Mouse (Mus musculus): ENCODE measurements around the gene Sucnr1.
"Not testable (repeated sequence)": the region's sequence is repeated elsewhere in the genome, so short reads cannot be mapped to it uniquely, and the experiment has no call there.

Gene Sucnr1

GRCm38 (mm10) chr3:60081648-60082047 lies at the start of gene Sucnr1:
Gene Sucnr1 (plus strand): TSS chr3:60081869.
- DNase-seq = peak; percentile 50

- no peak for DNase-seq
Measured at GRCm38 (mm10) chr3:60046221-60046913, 35.3 kb upstream of the Sucnr1 start.

- DNase-seq = no peak
Measured at GRCm38 (mm10) chr3:60053231-60053927, 28.3 kb upstream of the Sucnr1 start.

GRCm38 (mm10) chr3:60053931-60054330 lies 27.7 kb upstream of the Sucnr1 start:
- DNase-seq = no peak

- no peak for DNase-seq
Measured at GRCm38 (mm10) chr3:60056451-60056850, 25.2 kb upstream of the Sucnr1 start.

- DNase-seq = no peak
Measured at GRCm38 (mm10) chr3:60057070-60057808, 24.4 kb upstream of the Sucnr1 start.

- DNase-seq = no peak
Measured at GRCm38 (mm10) chr3:60057809-60058082, 23.9 kb upstream of the Sucnr1 start.

- DNase-seq = no peak
Measured at GRCm38 (mm10) chr3:60078883-60079415, 2.7 kb upstream of the Sucnr1 start.

GRCm38 (mm10) chr3:60080572-60080971 lies 1.1 kb upstream of the Sucnr1 start:
- DNase-seq = no peak

- DNase-seq = no peak
Measured at GRCm38 (mm10) chr3:60082746-60083145, 1.1 kb downstream of the Sucnr1 start.

- no peak for DNase-seq
Measured at GRCm38 (mm10) chr3:60085729-60086128, 4.1 kb downstream of the Sucnr1 start.

GRCm38 (mm10) chr3:60091321-60091720 lies 9.7 kb downstream of the Sucnr1 start:
- DNase-seq = peak; percentile 31

- no peak for DNase-seq
Measured at GRCm38 (mm10) chr3:60094386-60095156, 12.9 kb downstream of the Sucnr1 start.

GRCm38 (mm10) chr3:60096941-60097340 lies 15.3 kb downstream of the Sucnr1 start:
- DNase-seq = no peak

GRCm38 (mm10) chr3:60097485-60097884 lies 15.8 kb downstream of the Sucnr1 start:
- no peak for DNase-seq

GRCm38 (mm10) chr3:60098521-60098920 lies 16.9 kb downstream of the Sucnr1 start:
- DNase-seq = no peak

- no peak for DNase-seq
Measured at GRCm38 (mm10) chr3:60104462-60105109, 22.9 kb downstream of the Sucnr1 start.

- not testable (repeated sequence) for DNase-seq
Measured at GRCm38 (mm10) chr3:60106446-60106845, 24.8 kb downstream of the Sucnr1 start.

GRCm38 (mm10) chr3:60107736-60108135 lies 26.1 kb downstream of the Sucnr1 start:
- DNase-seq = no peak

GRCm38 (mm10) chr3:60108815-60109214 lies 27.1 kb downstream of the Sucnr1 start:
- DNase-seq = no peak

GRCm38 (mm10) chr3:60111135-60111710 lies 29.6 kb downstream of the Sucnr1 start:
- no peak for DNase-seq
